Mouse (Mus musculus) heart, postnatal 0 days (tissue): Measurements from ENCODE around the gene Btnl2.

ENCODE experiments used
- CTCF ChIP-seq: IDR thresholded peaks from 2 replicates; pipeline ENCODE4 v1.5.1; 2016; ENCODE audit warnings: antibody characterized with exemption, control low read depth, low read depth
- EP300 ChIP-seq: IDR thresholded peaks from 2 replicates; pipeline ENCODE4 v1.6.1; 2016; ENCODE audit warnings: antibody characterized with exemption, low read depth

- no peak for TF ChIP-seq CTCF
- no peak for TF ChIP-seq EP300
Observed at GRCm38 (mm10) chr17:34363676-34364310, 9.2 kb downstream of the Btnl2 start.
